Mouse (Mus musculus): ENCODE results near the gene Chrna3.

DNA sequence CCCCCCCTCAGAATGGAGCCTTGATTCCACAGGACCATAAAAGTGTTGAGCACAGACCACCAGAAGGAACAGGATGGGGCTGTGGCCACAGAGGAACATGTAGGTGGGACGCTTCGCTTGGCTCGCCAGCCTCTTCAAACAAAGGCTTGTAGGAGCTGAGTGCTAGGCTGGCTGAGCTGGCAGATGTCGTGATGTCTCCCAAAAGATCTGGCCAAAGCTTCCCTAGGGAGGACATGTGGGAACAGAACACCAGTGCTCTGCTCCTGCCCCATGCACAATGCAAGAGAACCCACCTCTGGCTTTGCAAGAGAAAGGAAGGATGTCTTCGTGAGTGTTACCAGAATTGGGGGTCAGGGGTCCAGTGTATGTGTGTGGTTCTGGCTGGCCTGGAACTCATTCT, 3.0 kb downstream of the Chrna3 start:
- TF ChIP-seq CTCF (conservative IDR thresholded peaks at IDR 0.05; ENCODE audit: low read length) (no peak), NANOG (IDR thresholded peaks at IDR 0.05; ENCODE audit: borderline replicate concordance, low read length) (no peak), POU5F1 (IDR thresholded peaks at IDR 0.05; ENCODE audit: borderline replicate concordance, low read length) (no peak)
